Comparison of ENCODE assay signal across 31 mouse cellular contexts in the genomic region with DNA sequence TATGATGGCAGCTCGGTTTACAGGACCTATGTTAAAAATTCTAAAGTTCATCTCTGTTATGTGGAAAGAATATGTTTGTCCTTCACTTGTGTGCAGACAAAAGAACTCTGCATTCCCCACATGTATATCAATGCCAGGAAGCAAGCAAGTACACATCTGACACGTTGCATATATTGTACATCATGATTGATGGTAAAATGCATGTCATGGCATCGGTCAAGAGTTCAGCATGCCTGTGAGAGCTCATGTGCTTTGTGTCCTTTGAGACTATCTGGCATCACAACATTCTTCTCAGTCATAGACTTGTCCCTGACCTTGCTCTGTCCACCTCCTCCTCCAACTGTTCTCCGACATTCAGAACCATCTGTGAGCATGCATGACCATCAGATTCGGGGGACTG.
DNase-seq lines count a peak whose midpoint lies in the region; ATAC-seq and TF ChIP-seq lines count a peak whose summit lies in the region.
"Had no signal": no experiment of that assay in that cellular context is flagged by ENCODE, and none has a peak within 500 bp of the region (broad histone marks: within the 10 kb centered on the region; RNA-seq: fewer than 3 reads in every experiment).

No protein-coding gene starts in this region.

- no peaks in the 10 kb centered on the region for H3K36me3 ChIP-seq in kidney, embryonic 15.5 days
- H3K36me3 ChIP-seq in lung, embryonic 15.5 days, result no peaks in the 10 kb centered on the region
- no peaks in the 10 kb centered on the region for H3K36me3 ChIP-seq in lung, postnatal 0 days (ENCODE audit: insufficient read depth, low read length)
- H3K36me3 ChIP-seq: embryonic facial prominence, embryonic 13.5 days; embryonic facial prominence, embryonic 15.5 days; forebrain, embryonic 10.5 days; forebrain, embryonic 12.5 days; G1E had no signal

- ATAC-seq in kidney, embryonic 15.5 days (replicated peaks; ENCODE audit: low FRiP score), result peak; percentile 16; the same call in 1 of the 2 replicates
- no peak; the same call in 1 of the 2 replicates for ATAC-seq in lung, embryonic 15.5 days (ENCODE audit: borderline replicate concordance, extremely low read depth, low FRiP score, low TSS enrichment)
- peak; percentile 82 for ATAC-seq in lung, postnatal 0 days
- ATAC-seq in cerebellum, adult (ENCODE audit: insufficient number of reproducible peaks, low FRiP score, low TSS enrichment), result no peak
- ATAC-seq: activated CD4-positive, CD25-positive, alpha-beta regulatory T cell, adult 4 months; CD4-positive, CD25-positive, alpha-beta regulatory T cell, adult 4 months; forebrain, embryonic 14.5 days; forebrain, embryonic 16.5 days; Patski had no signal

- H3K27ac ChIP-seq in kidney, embryonic 15.5 days, result no peak overlapping the region
- 0 out of 2 replicates have a peak overlapping the region, but pooled peaks have one; percentile 29 for H3K27ac ChIP-seq in lung, embryonic 15.5 days
- H3K27ac ChIP-seq in lung, postnatal 0 days (ENCODE audit: low read length), result no peak overlapping the region
- H3K27ac ChIP-seq: embryonic facial prominence, embryonic 13.5 days; embryonic facial prominence, embryonic 15.5 days; forebrain, embryonic 10.5 days; forebrain, embryonic 12.5 days had no signal

- H3K9me3 ChIP-seq in kidney, embryonic 15.5 days (replicated peaks), result no peaks in the 10 kb centered on the region
- H3K9me3 ChIP-seq in lung, embryonic 15.5 days, result no peaks in the 10 kb centered on the region
- no peaks in the 10 kb centered on the region for H3K9me3 ChIP-seq in lung, postnatal 0 days (ENCODE audit: low read length)
- H3K9me3 ChIP-seq: embryonic facial prominence, embryonic 13.5 days; embryonic facial prominence, embryonic 15.5 days; forebrain, embryonic 10.5 days; forebrain, embryonic 12.5 days had no signal

- H3K4me1 ChIP-seq in kidney, embryonic 15.5 days, result 0 out of 2 replicates have a peak, but pooled peaks cover 10% of the 10 kb centered on the region
- no peaks in the 10 kb centered on the region for H3K4me1 ChIP-seq in lung, embryonic 15.5 days
- no peaks in the 10 kb centered on the region for H3K4me1 ChIP-seq in lung, postnatal 0 days (ENCODE audit: insufficient read depth, low read depth, low read length)
- H3K4me1 ChIP-seq: embryonic facial prominence, embryonic 13.5 days; embryonic facial prominence, embryonic 15.5 days; forebrain, embryonic 10.5 days; forebrain, embryonic 12.5 days had no signal

- H3K4me3 ChIP-seq in kidney, embryonic 15.5 days (replicated peaks), result no peak overlapping the region
- H3K4me3 ChIP-seq in lung, embryonic 15.5 days, result no peak overlapping the region
- H3K4me3 ChIP-seq in lung, postnatal 0 days (ENCODE audit: low read depth, low read length), result no peak overlapping the region
- H3K4me3 ChIP-seq: embryonic facial prominence, embryonic 13.5 days; embryonic facial prominence, embryonic 15.5 days; erythroblast, embryonic 14.5 days; forebrain, embryonic 10.5 days; forebrain, embryonic 12.5 days had no signal

- H3K27me3 ChIP-seq in kidney, embryonic 15.5 days, result no peaks in the 10 kb centered on the region
- no peaks in the 10 kb centered on the region for H3K27me3 ChIP-seq in lung, embryonic 15.5 days
- no peaks in the 10 kb centered on the region for H3K27me3 ChIP-seq in lung, postnatal 0 days (replicated peaks; ENCODE audit: insufficient read depth, low read length)
- H3K27me3 ChIP-seq: CH12.LX; embryonic facial prominence, embryonic 13.5 days; embryonic facial prominence, embryonic 15.5 days; forebrain, embryonic 12.5 days; Patski had no signal

- DNase-seq in kidney, postnatal 25 days, result no peak
- DNase-seq in lung, postnatal 10 days, result no peak
- DNase-seq in lung, postnatal 0 days (ENCODE audit: low spot score), result peak; percentile 50
- no peak for DNase-seq in lung, postnatal 25 days (ENCODE audit: low spot score)
- DNase-seq in 3T3-L1 (ENCODE audit: low read depth, low spot score), result peak; percentile 17
- DNase-seq: adrenal gland, adult 8-10 months; adrenal gland, postnatal 14 days; adrenal gland, postnatal 36 days; B cell, adult 2 months; cerebellum, adult 11 months; cerebellum, adult 18-20 months; cerebellum, adult 8-10 months; cerebellum, adult 9-11 months; cerebellum, postnatal 14 days; cerebellum, postnatal 36 days; embryo, embryonic 11 days had no signal

- 59% methylated on average over 5 of the region's 5 CpGs for WGBS in kidney, embryonic 15.5 days
- 57% methylated on average over 5 of the region's 5 CpGs for WGBS in lung, embryonic 15.5 days
- WGBS in lung, postnatal 0 days, result 35% methylated on average over 5 of the region's 5 CpGs

- TF ChIP-seq CTCF in lung, postnatal 0 days (IDR thresholded peaks at IDR 0.05), result no peak

- TF ChIP-seq EP300 in lung, postnatal 0 days (IDR thresholded peaks at IDR 0.05), result peak; percentile 70

- H3K4me2 ChIP-seq in kidney, embryonic 15.5 days, result no peak overlapping the region
- no peak overlapping the region for H3K4me2 ChIP-seq in lung, embryonic 15.5 days
- H3K4me2 ChIP-seq in lung, postnatal 0 days (replicated peaks; ENCODE audit: low read depth, low read length), result no peak overlapping the region
- H3K4me2 ChIP-seq: embryonic facial prominence, embryonic 13.5 days; embryonic facial prominence, embryonic 15.5 days; forebrain, embryonic 12.5 days had no signal

- no peak overlapping the region for H3K9ac ChIP-seq in kidney, embryonic 15.5 days
- no peak overlapping the region for H3K9ac ChIP-seq in lung, embryonic 15.5 days
- H3K9ac ChIP-seq in lung, postnatal 0 days (replicated peaks; ENCODE audit: low read depth), result no peak overlapping the region
- H3K9ac ChIP-seq: embryonic facial prominence, embryonic 13.5 days; embryonic facial prominence, embryonic 15.5 days; forebrain, embryonic 12.5 days had no signal

Comparison
In these comparisons a context has a peak if more than half of its experiments do, and no peak if none do; other contexts are left out.
1. ATAC-seq: peak in kidney, embryonic 15.5 days (single experiment) and lung, postnatal 0 days (single experiment); none in lung, embryonic 15.5 days (single experiment) and cerebellum, adult (single experiment).
2. DNase-seq: peak in lung, postnatal 0 days (single experiment) and 3T3-L1 (single experiment); none in kidney, postnatal 25 days (0 of 2), lung, postnatal 10 days (single experiment) and lung, postnatal 25 days (single experiment).